Mouse (Mus musculus): ENCODE results near the gene Ppp2r5e.
"Not testable (repeated sequence)": the region's sequence is repeated elsewhere in the genome, so short reads cannot be mapped to it uniquely, and the experiment has no call there.

Gene Ppp2r5e

GRCm38 (mm10) chr12:75536566-75536965 is 59.5 kb downstream of the Ppp2r5e start:
- DNase-seq = no peak

DNA sequence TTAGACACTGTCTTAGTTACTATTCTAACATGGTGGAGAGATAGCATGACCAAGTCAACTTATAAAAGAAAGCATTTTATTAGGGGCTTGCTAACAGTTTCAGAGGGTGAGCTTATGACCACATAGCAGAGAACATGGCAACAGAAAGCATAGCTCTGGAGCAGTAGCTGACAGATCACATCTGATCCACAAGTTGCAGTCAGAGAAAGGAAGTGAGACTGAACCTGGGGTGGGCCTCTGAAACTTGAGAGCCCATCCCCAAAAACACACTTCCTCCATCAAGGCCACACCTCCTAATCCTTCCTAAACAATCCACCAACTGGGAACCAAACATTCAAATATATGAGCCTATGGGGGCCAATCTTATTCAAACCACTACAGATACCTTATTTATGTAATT is 62.9 kb downstream of the Ppp2r5e start:
- DNase-seq = no peak

DNA sequence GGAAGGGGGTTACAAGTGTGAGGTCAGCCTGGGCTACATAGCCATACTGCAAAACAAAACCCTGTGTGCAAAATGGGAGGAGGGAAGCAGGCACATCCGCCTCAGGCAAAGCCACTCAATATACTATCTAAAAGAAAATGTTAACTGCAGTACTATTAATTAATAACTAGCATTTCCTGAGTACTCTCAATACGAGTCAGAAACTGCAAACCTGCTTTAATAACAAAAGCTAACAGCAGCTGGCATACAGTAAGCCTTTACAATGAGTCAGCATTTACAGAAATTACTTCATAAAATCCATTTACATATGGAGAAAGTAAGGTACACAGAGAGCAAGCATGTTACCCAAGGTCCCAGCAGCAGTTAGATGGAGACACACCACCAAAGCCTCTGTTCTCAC is 64.2 kb downstream of the Ppp2r5e start:
- no peak for DNase-seq

GRCm38 (mm10) chr12:75528857-75529808 is 66.9 kb downstream of the Ppp2r5e start:
- DNase-seq = no peak

DNA sequence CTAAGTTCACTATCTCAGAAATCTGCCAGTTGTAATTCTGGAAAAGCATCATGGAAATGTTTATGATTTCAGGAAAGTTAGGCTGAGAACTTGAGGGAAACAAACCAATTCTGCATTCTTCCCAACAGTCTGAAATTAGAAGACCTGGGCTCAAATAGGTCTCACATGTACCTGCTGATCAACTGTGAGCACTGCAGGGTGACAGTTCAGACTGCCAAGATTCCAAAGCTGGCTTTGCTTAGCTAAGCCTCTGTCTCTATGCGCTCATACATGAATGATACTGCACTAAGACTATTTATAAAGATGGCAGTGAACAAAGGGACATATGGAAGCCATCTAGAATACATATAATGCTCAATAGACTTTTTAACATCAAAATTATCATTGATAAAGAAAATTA is 67.7 kb downstream of the Ppp2r5e start:
- DNase-seq = no peak

GRCm38 (mm10) chr12:75524199-75524598 is 71.8 kb downstream of the Ppp2r5e start:
- no peak for DNase-seq

DNA sequence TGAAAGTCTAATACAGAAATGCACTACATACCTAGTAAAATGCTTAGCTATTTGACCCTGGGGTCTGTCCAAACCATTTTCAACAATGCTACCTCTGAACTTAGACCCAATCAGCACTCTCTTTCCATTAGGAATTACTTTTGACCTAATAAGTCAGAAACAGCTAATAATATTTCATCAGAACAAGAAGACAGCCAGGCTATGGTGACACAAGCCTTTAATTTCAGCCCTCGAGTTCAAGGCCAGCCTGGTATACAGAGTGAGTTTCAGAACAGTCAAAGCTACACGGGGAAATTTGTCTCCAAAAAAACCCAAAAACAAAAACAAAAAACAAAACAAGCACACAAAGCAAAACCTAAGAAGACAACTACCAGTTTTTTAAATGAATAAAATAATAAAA is 73.1 kb downstream of the Ppp2r5e start:
- DNase-seq = no peak

DNA sequence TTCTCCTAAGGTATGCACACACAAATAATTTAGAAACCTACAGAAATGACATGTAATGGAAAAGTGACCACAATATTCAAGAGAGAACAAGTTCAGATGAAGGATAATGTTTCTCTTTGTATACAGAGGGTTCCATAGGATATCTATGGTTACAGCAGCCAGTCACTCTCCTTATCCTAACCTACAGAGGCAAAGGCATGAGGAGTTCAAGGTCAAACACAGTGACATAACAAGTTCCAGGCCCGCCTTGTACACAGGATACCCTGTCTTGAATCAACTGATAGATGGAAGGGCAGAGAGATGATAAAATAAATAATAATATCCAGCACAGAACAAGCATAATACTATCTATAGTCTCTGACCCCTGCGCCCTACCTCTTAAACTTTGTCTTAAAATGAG is 73.7 kb downstream of the Ppp2r5e start:
- no peak for DNase-seq

GRCm38 (mm10) chr12:75520395-75520794 is 75.7 kb downstream of the Ppp2r5e start:
- no peak for DNase-seq

DNA sequence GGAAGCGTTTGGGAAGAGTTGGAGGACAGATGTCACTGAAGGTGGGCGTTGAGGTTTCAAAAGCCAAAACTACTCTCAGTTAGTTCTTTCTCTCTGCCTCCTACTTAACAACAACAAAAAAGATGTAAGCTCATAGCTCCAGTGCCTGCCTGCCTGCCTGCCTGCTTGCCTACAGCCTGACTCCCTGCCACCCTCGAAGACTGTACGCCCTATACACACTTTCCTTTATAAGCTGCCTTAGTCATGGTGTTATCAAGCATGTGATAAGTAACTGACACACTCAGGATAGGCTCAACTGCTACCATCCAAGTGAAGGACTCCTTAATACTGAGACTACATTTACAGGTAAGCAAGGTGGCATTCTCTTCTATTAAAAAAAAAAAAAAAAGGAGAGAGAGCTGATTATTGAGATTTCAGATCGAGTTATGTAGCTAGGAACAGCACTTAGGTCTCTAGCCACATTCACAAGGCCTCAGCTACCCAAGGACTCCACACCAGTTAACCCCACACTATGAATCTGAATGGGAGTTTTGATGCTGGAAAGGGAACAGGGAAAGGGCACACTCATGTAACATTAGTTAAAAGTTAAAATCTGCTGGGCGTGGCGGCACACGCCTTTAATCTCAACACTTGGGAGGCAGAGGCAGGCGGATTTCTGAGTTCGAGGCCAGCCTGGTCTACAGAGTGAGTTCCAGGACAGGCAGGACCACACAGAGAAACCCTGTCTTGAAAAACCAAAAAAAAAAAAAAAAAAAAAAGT is 76.7 kb downstream of the Ppp2r5e start:
- DNase-seq = no peak

DNA sequence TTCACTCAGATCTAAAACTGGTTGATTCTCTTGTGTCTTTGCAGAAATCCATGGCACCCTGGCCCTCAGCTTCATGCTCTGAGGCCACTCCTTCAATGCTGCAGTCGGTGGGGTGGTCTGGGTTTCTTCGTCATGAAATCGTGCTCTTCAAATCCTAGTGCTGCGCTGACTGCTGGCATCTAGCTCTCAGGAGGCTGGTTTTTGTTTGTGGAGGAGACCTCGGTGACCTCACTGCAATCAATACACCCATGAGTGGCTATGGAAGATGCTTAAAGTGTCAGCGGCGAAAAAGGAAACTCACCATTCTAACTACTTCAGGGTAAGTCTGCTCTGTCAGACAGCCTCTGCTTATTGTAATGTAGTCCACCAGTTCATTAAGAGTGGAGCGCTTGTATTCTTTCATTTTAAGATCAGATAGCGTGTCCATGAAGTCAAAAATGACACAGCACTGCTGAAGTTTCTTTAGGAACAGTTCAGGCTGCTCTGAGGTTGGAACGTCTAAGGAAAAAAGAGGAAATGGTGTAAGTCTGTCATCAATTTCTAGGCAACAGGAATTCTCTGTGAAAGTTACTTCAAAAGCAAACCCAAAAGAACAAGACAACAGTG is 80.6 kb downstream of the Ppp2r5e start:
- DNase-seq = no peak

GRCm38 (mm10) chr12:75511520-75511919 is 84.5 kb downstream of the Ppp2r5e start:
- no peak for DNase-seq

- no peak for DNase-seq
These were observed 90.9 kb downstream of the Ppp2r5e start for GRCm38 (mm10) chr12:75504991-75505650.

DNA sequence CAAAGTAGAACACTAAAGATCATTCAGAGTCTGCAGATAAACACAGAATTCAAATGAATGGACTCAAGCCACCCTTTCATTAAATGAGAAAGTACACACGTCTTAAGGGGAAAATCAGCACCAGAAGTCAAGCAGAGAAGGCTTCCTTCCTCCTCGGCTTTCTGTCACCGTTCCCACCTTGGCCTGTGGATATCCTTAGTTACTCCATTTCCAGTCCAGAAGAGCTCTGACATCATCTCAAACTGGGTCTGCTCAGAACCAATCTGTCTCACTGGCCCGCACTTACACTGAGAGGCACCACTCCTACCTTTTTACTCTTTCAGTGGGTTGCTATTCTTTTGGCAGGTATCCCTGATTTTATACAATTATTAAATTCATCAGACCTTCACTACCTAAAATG is 93.4 kb downstream of the Ppp2r5e start:
- no peak for DNase-seq

DNA sequence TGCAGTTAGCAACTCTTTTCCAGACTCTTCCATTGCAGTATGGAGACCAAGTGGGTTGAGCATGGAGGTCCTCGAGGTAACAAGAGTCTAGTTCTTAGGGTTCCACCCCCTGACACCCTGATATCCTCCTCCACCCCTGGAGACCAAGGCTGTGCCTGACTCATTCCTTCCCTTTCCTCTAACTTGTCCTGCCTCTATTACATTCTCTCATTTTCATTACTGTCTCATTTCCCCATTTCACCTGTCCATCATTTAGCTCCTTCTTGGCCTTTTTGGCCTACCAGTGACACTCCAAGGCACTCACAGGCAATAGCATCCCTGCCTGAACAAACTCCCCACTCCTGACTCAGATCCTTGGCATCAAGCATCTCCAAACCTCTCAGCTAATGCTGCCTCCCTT is 98.3 kb downstream of the Ppp2r5e start:
- DNase-seq = no peak

- DNase-seq = no peak
These were observed 100.4 kb downstream of the Ppp2r5e start for GRCm38 (mm10) chr12:75495636-75496035.

- no peak for DNase-seq
These were observed 101.4 kb downstream of the Ppp2r5e start for GRCm38 (mm10) chr12:75494643-75495042.

- no peak for DNase-seq
These were observed 103.3 kb downstream of the Ppp2r5e start for GRCm38 (mm10) chr12:75492549-75493327.

GRCm38 (mm10) chr12:75492148-75492547 is 103.9 kb downstream of the Ppp2r5e start:
- not testable (repeated sequence) for DNase-seq

- no peak for DNase-seq
These were observed 108.5 kb downstream of the Ppp2r5e start for GRCm38 (mm10) chr12:75487500-75487899.

GRCm38 (mm10) chr12:75486568-75487286 is 109.3 kb downstream of the Ppp2r5e start:
- no peak for DNase-seq
